Mouse (Mus musculus) forebrain, embryonic 11.5 days (tissue): Measurements from ENCODE around the gene H2afz. TPM values are rescaled to one million over a fixed set of nuclear protein-coding genes. Genes with fewer than 3 reads are reported as not detected.
"Not testable (repeated sequence)": the region's sequence is repeated elsewhere in the genome, so short reads cannot be mapped to it uniquely, and the experiment has no call there.

Experiments used
- ATAC-seq: fragments of 200-750 bp; cut with Nextera tagmentation; replicated peaks from 2 replicates; pipeline ENCODE4 v1.8.0; 2017; ENCODE audit warnings: moderate TSS enrichment; ENCODE audit not compliant: low FRiP score
- DNase-seq: peaks from one replicate; pipeline ENCODE4 v3.0.0-alpha.2; 2017; ENCODE audit warnings: low spot score
- H3K27ac ChIP-seq: fragments of 300-500 bp; sonication (generic); 2 replicates; pipeline ENCODE4 v1.5.1; 2014; ENCODE audit warnings: low read depth, low read length
- H3K27me3 ChIP-seq: fragments of 300-500 bp; sonication (generic); 2 replicates; pipeline ENCODE4 v1.6.1; 2014; ENCODE audit warnings: mild to moderate bottlenecking, low read length, mixed read lengths; ENCODE audit not compliant: control insufficient read depth, insufficient read depth
- H3K36me3 ChIP-seq: fragments of 300-500 bp; sonication (generic); 2 replicates; pipeline ENCODE4 v1.6.1; 2014; ENCODE audit warnings: mild to moderate bottlenecking, low read length, moderate library complexity, mixed read lengths; ENCODE audit not compliant: control insufficient read depth, insufficient read depth
- H3K4me1 ChIP-seq: fragments of 300-500 bp; sonication (generic); replicated peaks from 2 replicates; pipeline ENCODE4 v1.6.1; 2014; ENCODE audit warnings: low read length, mixed read lengths; ENCODE audit not compliant: control insufficient read depth, insufficient read depth
- H3K4me2 ChIP-seq: fragments of 300-500 bp; sonication (generic); 2 replicates; pipeline ENCODE4 v1.6.1; 2014; ENCODE audit warnings: low read depth, mild to moderate bottlenecking, low read length, moderate library complexity, mixed read lengths; ENCODE audit not compliant: severe bottlenecking
- H3K4me3 ChIP-seq: fragments of 300-500 bp; sonication (generic); 2 replicates; pipeline ENCODE4 v1.5.1; 2014; ENCODE audit warnings: low read depth, low read length
- H3K9ac ChIP-seq: fragments of 300-500 bp; sonication (generic); 2 replicates; pipeline ENCODE4 v1.6.1; 2014; ENCODE audit warnings: low read length
- H3K9me3 ChIP-seq: fragments of 300-500 bp; sonication (generic); 2 replicates; pipeline ENCODE4 v1.6.1; 2016; ENCODE audit warnings: low read length, mixed read lengths; ENCODE audit not compliant: control insufficient read depth
- WGBS: fragments of 180-500 bp; shearing (Covaris S2); extraction: QIAGEN DNeasy Blood & Tissue Kit; methylation state at CpG from one replicate; pipeline ENCODE4 v1.1.7; 2014; 5-methylcytosine and 5-hydroxymethylcytosine counted together
- polyA plus RNA-seq: library from polyadenylated mRNA; unstranded; fragments of >200 nt; fragmentation: Nextera tagmentation; extraction: Ambion mirVana; gene quantifications from 2 replicates; pipeline ENCODE4 v1.2.1, GENCODE M21; 2014

Gene H2afz
- polyA plus RNA-seq, 1 experiment from 2014 or later: 3,427 TPM

- H3K9me3 ChIP-seq: no peaks in the 10 kb centered on the region
These were observed 27.7 kb upstream of the H2afz start for GRCm38 (mm10) chr3:137836543-137836942.

GRCm38 (mm10) chr3:137838160-137838559, 26.1 kb upstream of the H2afz start:
- H3K27me3 ChIP-seq: no peaks in the 10 kb centered on the region
- no peaks in the 10 kb centered on the region for H3K36me3 ChIP-seq
- no peaks in the 10 kb centered on the region for H3K4me1 ChIP-seq
- no peak overlapping the region for H3K4me2 ChIP-seq
- DNase-seq: no peak
- H3K4me3 ChIP-seq: no peak overlapping the region
- no peaks in the 10 kb centered on the region for H3K9me3 ChIP-seq
- no peak overlapping the region for H3K9ac ChIP-seq
- ATAC-seq: no peak
- no peak overlapping the region for H3K27ac ChIP-seq

More at GRCm38 (mm10) chr3:137836543-137836942, 27.7 kb upstream of the H2afz start:
- Histone ChIP-seq H3K27ac (no peak overlapping the region), H3K4me2 (no peak overlapping the region), H3K4me1 (no peaks in the 10 kb centered on the region), H3K4me3 (no peak overlapping the region), H3K36me3 (no peaks in the 10 kb centered on the region), H3K9ac (no peak overlapping the region), H3K27me3 (no peaks in the 10 kb centered on the region)
- 65% methylated on average over 1 of the region's 1 CpGs for WGBS
- DNase-seq (no peak), ATAC-seq (0 out of 2 replicates have a peak, but pooled peaks have one; percentile 15)

- ATAC-seq (no peak), DNase-seq (no peak)
- H3K9me3 ChIP-seq: no peaks in the 10 kb centered on the region
- 74% methylated on average over 1 of the region's 1 CpGs for WGBS
- H3K4me3 ChIP-seq: no peak overlapping the region
- no peak overlapping the region for H3K9ac ChIP-seq
- H3K36me3 ChIP-seq: no peaks in the 10 kb centered on the region
- no peaks in the 10 kb centered on the region for H3K4me1 ChIP-seq
- H3K27ac ChIP-seq: no peak overlapping the region
- no peaks in the 10 kb centered on the region for H3K27me3 ChIP-seq
- no peak overlapping the region for H3K4me2 ChIP-seq
These were observed 21.3 kb upstream of the H2afz start for GRCm38 (mm10) chr3:137842944-137843343.

GRCm38 (mm10) chr3:137844263-137844662, 20.0 kb upstream of the H2afz start:
- 86% methylated on average over 3 of the region's 3 CpGs for WGBS
- no peaks in the 10 kb centered on the region for H3K9me3 ChIP-seq
- no peak overlapping the region for H3K4me2 ChIP-seq
- H3K27ac ChIP-seq: no peak overlapping the region
- no peak overlapping the region for H3K4me3 ChIP-seq
- DNase-seq (no peak), ATAC-seq (no peak)
- H3K36me3 ChIP-seq: no peaks in the 10 kb centered on the region
- no peaks in the 10 kb centered on the region for H3K27me3 ChIP-seq
- no peak overlapping the region for H3K9ac ChIP-seq
- H3K4me1 ChIP-seq: no peaks in the 10 kb centered on the region

DNA sequence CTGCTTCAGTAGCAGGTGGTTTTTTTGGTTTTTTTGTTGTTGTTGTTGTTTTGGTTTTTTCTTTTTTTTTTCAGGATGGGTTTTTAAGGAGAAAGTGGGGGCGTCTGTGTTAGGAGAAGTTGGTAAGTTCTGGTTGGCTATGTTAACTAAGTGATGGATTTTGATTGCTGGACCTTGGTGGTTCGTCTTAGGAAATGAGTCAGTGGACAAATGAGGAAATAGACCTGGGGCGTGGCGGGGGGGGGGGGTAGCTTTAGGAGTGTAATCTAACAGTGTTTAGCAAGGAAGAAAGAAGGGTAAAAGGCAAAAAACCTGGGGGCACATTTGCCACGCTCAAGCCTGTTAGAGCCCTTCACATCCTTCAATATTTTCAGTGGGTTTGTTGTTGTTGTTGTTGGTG, 17.7 kb upstream of the H2afz start:
- ATAC-seq (no peak), DNase-seq (no peak)
- no peaks in the 10 kb centered on the region for H3K36me3 ChIP-seq
- no peaks in the 10 kb centered on the region for H3K27me3 ChIP-seq
- H3K4me1 ChIP-seq: no peaks in the 10 kb centered on the region
- H3K4me3 ChIP-seq: no peak overlapping the region
- no peak overlapping the region for H3K9ac ChIP-seq
- 85% methylated on average over 5 of the region's 5 CpGs for WGBS
- no peaks in the 10 kb centered on the region for H3K9me3 ChIP-seq
- H3K27ac ChIP-seq: no peak overlapping the region
- H3K4me2 ChIP-seq: no peak overlapping the region

- no peaks in the 10 kb centered on the region for H3K36me3 ChIP-seq
- no peaks in the 10 kb centered on the region for H3K9me3 ChIP-seq
- no peak overlapping the region for H3K4me3 ChIP-seq
- no peak overlapping the region for H3K4me2 ChIP-seq
- H3K9ac ChIP-seq: no peak overlapping the region
- H3K27me3 ChIP-seq: no peaks in the 10 kb centered on the region
- H3K27ac ChIP-seq: no peak overlapping the region
- ATAC-seq (no peak), DNase-seq (no peak)
- H3K4me1 ChIP-seq: no peaks in the 10 kb centered on the region
- WGBS: 92% methylated on average over 9 of the region's 9 CpGs
These were observed 15.9 kb upstream of the H2afz start for GRCm38 (mm10) chr3:137848354-137848753.

DNA sequence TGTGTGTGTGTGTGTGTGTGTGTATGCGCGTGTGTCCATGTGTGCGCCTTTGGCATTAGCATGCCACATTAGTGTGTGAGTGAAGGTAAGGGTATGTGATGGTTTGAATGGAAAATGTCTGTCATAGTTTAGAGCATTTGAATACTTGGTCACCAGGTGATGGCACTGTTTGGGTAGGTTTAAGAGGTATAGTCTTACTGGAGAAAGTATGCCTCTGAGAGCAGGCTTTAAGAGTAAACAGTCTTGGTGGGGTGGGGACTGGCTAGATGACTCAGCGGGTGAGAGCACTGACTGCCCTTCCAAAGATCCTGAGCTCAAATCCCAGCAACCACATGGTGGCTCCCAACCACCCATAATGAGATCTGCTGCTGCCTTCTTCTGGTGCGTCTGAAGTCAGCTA, 14.6 kb upstream of the H2afz start:
- Histone ChIP-seq H3K9me3 (no peaks in the 10 kb centered on the region), H3K4me2 (no peak overlapping the region), H3K27me3 (no peaks in the 10 kb centered on the region), H3K4me1 (no peaks in the 10 kb centered on the region), H3K27ac (no peak overlapping the region), H3K4me3 (no peak overlapping the region), H3K36me3 (no peaks in the 10 kb centered on the region), H3K9ac (no peak overlapping the region)
- DNase-seq (no peak), ATAC-seq (no peak)
- 86% methylated on average over 5 of the region's 5 CpGs for WGBS

- Histone ChIP-seq H3K4me2 (no peak overlapping the region), H3K4me3 (no peak overlapping the region), H3K27me3 (no peaks in the 10 kb centered on the region), H3K9ac (no peak overlapping the region), H3K27ac (no peak overlapping the region), H3K36me3 (no peaks in the 10 kb centered on the region), H3K4me1 (no peaks in the 10 kb centered on the region), H3K9me3 (no peaks in the 10 kb centered on the region)
- 90% methylated on average over 2 of the region's 2 CpGs for WGBS
- DNase-seq: no peak
- ATAC-seq: no peak
These were observed 13.1 kb upstream of the H2afz start for GRCm38 (mm10) chr3:137851196-137851595.

DNA sequence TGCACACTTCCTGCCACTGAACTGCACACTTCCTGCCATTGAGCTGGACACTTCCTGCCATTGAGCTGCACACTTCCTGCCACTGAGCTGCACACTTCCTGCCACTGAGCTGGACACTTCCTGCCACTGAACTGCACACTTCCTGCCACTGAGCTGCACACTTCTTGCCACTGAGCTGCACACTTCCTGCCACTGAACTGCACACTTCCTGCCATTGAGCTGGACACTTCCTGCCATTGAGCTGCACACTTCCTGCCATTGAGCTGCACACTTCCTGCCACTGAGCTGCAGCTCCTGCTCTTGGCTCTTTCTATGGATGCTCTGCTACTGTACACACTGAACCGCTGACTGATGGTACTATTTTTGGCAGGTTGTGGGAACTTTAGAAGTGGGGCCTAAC, 11.3 kb upstream of the H2afz start:
- ATAC-seq, H3K36me3 ChIP-seq, H3K4me3 ChIP-seq, H3K9me3 ChIP-seq, H3K4me1 ChIP-seq, DNase-seq, H3K9ac ChIP-seq, H3K27ac ChIP-seq, H3K27me3 ChIP-seq, H3K4me2 ChIP-seq: not testable (repeated sequence)
- WGBS: 94% methylated on average over 1 of the region's 1 CpGs
